Mouse (Mus musculus) limb, embryonic 15.5 days (tissue): Measurements from ENCODE around the gene Gcm1. TPM values are rescaled to one million over a fixed set of nuclear protein-coding genes. Genes with fewer than 3 reads are reported as not detected.

Source experiments
- ATAC-seq: fragments of 200-750 bp; cut with Nextera tagmentation; 2 replicates; pipeline ENCODE4 v1.8.0; 2017; ENCODE audit warnings: low read depth, moderate TSS enrichment; ENCODE audit not compliant: insufficient number of reproducible peaks, low FRiP score, low TSS enrichment
- H3K27ac ChIP-seq: fragments of 300-500 bp; sonication (generic); 2 replicates; pipeline ENCODE4 v1.5.1; 2015; ENCODE audit warnings: moderate library complexity, mild to moderate bottlenecking, inconsistent platforms
- H3K27me3 ChIP-seq: fragments of 300-500 bp; sonication (generic); 2 replicates; pipeline ENCODE4 v1.6.1; 2015; ENCODE audit warnings: inconsistent platforms
- H3K36me3 ChIP-seq: fragments of 300-500 bp; sonication (generic); 2 replicates; pipeline ENCODE4 v1.6.1; 2015; ENCODE audit warnings: inconsistent platforms
- H3K4me1 ChIP-seq: fragments of 300-500 bp; sonication (generic); 2 replicates; pipeline ENCODE4 v1.6.1; 2015; ENCODE audit warnings: inconsistent platforms
- H3K4me2 ChIP-seq: fragments of 300-500 bp; sonication (generic); 2 replicates; pipeline ENCODE4 v1.6.1; 2015; ENCODE audit warnings: mild to moderate bottlenecking, inconsistent platforms
- H3K4me3 ChIP-seq: fragments of 300-500 bp; sonication (generic); 2 replicates; pipeline ENCODE4 v1.5.1; 2015; ENCODE audit warnings: mild to moderate bottlenecking, inconsistent platforms
- H3K9ac ChIP-seq: fragments of 300-500 bp; sonication (generic); 2 replicates; pipeline ENCODE4 v1.6.1; 2015; ENCODE audit warnings: inconsistent platforms
- H3K9me3 ChIP-seq: fragments of 300-500 bp; sonication (generic); 2 replicates; pipeline ENCODE4 v1.6.1; 2016; ENCODE audit warnings: inconsistent platforms
- WGBS: fragments of 180-500 bp; shearing (Covaris S2); methylation state at CpG from one replicate; pipeline ENCODE4 v1.1.7; 2015; 5-methylcytosine and 5-hydroxymethylcytosine counted together
- polyA plus RNA-seq: library from polyadenylated mRNA; unstranded; fragments of >200 nt; fragmentation: Nextera tagmentation; extraction: Ambion mirVana; gene quantifications from 2 replicates; pipeline ENCODE4 v1.2.1, GENCODE M21; 2015

Gene Gcm1
- polyA plus RNA-seq, 1 experiment from 2014 or later, result not detected

DNA sequence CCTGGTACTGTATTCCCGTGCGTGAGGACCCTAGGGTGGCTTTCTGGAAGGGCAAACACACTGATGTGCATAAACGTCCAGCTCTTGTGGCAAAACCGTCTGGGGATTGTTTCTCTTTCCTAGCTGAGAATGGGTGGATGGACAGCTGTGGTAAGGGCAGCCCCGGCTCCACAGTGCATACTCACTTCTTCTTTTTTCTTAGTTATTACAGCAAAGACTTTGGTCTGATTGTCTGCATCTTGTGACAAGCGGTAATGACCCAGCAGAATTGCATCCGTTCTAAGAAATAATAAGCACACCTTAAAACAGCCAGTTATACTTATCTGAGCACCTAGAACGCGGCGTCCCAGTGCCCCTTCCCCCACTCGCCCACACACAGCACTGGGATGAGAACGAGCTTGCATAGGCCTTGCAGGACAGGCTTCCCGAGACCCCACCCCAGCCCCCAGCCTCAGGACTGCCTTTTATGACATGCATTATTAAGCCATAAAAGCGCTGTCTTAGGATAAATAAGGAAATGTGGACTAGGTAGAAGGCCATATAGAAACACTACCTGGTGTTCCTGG, 34.1 kb downstream of the Gcm1 start:
- no peak for ATAC-seq
- Histone ChIP-seq H3K4me1 (no peaks in the 10 kb centered on the region), H3K36me3 (peaks cover 79% of the 10 kb centered on the region), H3K4me3 (no peak overlapping the region), H3K27me3 (no peaks in the 10 kb centered on the region), H3K27ac (no peak overlapping the region), H3K9ac (no peak overlapping the region), H3K9me3 (no peaks in the 10 kb centered on the region), H3K4me2 (no peak overlapping the region)
- WGBS, result 73% methylated on average over 14 of the region's 14 CpGs

DNA sequence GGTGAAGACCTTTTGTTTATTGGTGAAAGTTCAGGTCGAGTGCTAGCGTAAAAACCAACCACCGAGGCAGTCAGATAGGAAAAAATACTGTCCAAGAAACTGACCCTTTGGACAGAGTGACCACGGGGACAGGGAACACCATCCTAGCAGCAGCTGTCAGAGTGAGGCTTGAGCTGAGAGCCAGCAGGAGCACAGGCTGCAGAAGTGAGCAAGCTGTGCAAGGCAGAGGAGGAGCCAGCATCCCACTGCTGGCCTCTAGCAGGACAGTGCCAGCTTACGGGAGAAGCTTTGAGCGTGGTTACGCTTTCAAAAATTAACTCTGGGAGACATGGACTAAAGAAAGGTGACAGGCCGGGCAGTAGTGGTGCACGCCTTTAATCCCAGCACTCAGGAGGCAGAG, 36.0 kb downstream of the Gcm1 start:
- no peak overlapping the region for H3K27ac ChIP-seq
- H3K36me3 ChIP-seq, result peaks cover 75% of the 10 kb centered on the region
- H3K9me3 ChIP-seq, result no peaks in the 10 kb centered on the region
- H3K4me2 ChIP-seq, result no peak overlapping the region
- ATAC-seq, result no peak
- no peaks in the 10 kb centered on the region for H3K27me3 ChIP-seq
- H3K9ac ChIP-seq, result no peak overlapping the region
- no peaks in the 10 kb centered on the region for H3K4me1 ChIP-seq
- no peak overlapping the region for H3K4me3 ChIP-seq
- WGBS, result 91% methylated on average over 9 of the region's 9 CpGs

DNA sequence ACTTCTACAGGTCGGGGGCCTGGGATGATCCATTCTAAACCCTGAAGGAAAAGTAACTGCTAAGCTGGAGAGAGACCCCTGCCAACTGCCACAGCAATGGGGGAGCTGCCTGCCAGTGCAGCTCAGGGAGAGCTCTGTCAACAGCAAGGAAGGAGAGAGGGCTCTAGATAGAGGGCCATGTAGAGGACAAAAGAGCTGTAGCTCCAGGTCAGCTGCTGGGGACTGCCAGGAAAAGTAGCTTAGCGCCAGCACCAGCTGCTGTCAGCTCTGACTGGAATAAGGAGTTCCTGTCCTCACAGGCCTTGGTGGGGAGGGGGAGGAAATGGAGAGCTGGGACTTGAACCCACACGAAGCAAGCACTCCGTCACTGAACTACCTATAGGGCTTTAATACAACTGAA, 36.8 kb downstream of the Gcm1 start:
- Histone ChIP-seq H3K4me2 (no peak overlapping the region), H3K27me3 (no peaks in the 10 kb centered on the region), H3K36me3 (peaks cover 76% of the 10 kb centered on the region), H3K9ac (no peak overlapping the region), H3K9me3 (no peaks in the 10 kb centered on the region), H3K4me1 (no peaks in the 10 kb centered on the region), H3K4me3 (no peak overlapping the region), H3K27ac (no peak overlapping the region)
- WGBS, result 70% methylated on average over 4 of the region's 4 CpGs
- ATAC-seq, result no peak

DNA sequence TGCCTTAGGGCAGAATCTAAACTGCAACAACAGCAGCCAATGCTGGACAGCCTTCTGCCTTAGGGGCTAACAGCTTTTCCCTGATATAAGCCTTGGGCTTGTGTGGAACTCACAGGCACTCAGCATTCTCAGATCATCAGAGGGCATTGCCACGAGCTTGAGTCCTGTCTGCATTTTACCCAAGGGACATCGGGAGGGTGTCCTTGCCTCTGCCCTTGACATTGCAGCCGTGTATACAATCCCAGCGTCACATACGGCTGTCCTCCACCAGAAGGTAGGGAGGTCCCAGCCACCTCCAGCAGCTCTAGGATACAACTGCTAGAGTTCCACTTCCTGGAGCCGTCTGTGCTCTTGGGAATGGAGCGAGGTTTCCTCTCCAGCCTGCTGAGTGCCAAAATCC, 37.2 kb downstream of the Gcm1 start:
- Histone ChIP-seq H3K27me3 (no peaks in the 10 kb centered on the region), H3K9ac (no peak overlapping the region), H3K4me1 (no peaks in the 10 kb centered on the region), H3K36me3 (peaks cover 71% of the 10 kb centered on the region), H3K4me3 (no peak overlapping the region), H3K9me3 (no peaks in the 10 kb centered on the region), H3K27ac (no peak overlapping the region), H3K4me2 (no peak overlapping the region)
- no peak for ATAC-seq
- WGBS, result 75% methylated on average over 7 of the region's 7 CpGs

DNA sequence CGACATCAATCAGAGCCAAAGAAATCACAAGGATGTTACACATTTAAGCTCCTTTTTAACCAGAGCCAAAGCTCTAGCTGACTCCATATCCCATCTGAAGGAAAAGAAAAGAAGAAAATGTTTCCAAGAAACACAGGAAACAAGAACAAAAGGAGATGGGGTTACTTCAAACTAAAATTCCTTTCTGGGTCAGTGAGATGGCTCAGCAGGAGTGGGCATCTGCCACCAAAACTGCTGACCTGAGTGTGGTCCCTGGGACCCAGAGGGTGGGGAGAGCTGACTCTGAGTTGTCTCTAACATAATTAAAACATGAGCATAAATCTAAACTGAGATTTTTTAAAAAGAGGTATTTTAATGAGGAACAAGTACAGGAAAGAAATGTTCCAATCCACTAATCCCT, 38.2 kb downstream of the Gcm1 start:
- 90% methylated on average over 1 of the region's 1 CpGs for WGBS
- H3K36me3 ChIP-seq, result peaks cover 66% of the 10 kb centered on the region
- H3K4me3 ChIP-seq, result no peak overlapping the region

DNA sequence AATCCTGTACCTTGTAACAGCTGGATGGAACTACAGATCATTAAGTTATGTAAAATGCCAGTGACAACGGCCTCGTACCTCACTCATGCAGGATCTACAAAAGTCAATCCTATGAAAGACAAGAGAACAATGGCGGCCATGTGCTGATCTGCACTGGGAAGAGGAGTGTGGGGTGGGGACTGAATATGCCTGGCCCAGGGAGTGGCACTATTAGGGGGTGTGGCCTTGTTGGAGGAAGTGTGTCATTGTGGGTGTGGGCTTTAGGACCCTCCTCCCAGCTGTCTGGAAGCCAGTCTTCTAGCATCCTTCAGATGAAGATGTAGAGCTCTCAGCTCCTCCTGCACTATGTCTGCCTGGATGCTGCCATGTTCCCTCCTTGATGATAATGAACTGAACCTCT, 38.9 kb downstream of the Gcm1 start:
- no peaks in the 10 kb centered on the region for H3K27me3 ChIP-seq
- WGBS, result 95% methylated on average over 3 of the region's 3 CpGs
- no peak overlapping the region for H3K27ac ChIP-seq
- peaks cover 66% of the 10 kb centered on the region for H3K36me3 ChIP-seq
- H3K4me3 ChIP-seq, result no peak overlapping the region
- H3K4me1 ChIP-seq, result no peaks in the 10 kb centered on the region
- H3K9me3 ChIP-seq, result no peaks in the 10 kb centered on the region
- no peak overlapping the region for H3K9ac ChIP-seq
- ATAC-seq, result no peak
- H3K4me2 ChIP-seq, result no peak overlapping the region

More for the DNA sequence above, 38.2 kb downstream of the Gcm1 start:
- no peak for ATAC-seq
- H3K27ac ChIP-seq, result no peak overlapping the region
- no peaks in the 10 kb centered on the region for H3K4me1 ChIP-seq
- no peak overlapping the region for H3K4me2 ChIP-seq
- H3K9ac ChIP-seq, result no peak overlapping the region
- H3K27me3 ChIP-seq, result no peaks in the 10 kb centered on the region
- no peaks in the 10 kb centered on the region for H3K9me3 ChIP-seq

DNA sequence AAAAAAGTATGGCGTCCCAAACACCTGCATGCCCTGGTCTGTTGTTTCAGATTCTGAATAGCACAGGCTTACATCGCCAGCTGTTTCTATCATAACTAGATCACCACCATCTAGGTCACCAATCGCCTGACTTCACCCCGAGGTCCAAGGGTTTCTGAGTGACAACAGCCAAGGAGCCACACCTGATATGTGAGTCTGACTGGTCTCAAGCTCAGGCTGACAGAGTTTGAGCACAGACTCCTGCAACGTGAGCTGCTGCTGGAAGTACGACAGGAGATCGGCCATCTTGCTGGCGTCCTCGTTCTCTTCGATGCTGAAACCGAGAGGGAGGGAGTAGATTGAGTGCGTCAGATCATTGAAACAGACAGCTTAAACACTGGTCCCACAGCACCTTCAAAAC, 44.0 kb downstream of the Gcm1 start:
- WGBS, result 92% methylated on average over 12 of the region's 12 CpGs
- no peak for ATAC-seq
- Histone ChIP-seq H3K9ac (no peak overlapping the region), H3K36me3 (peaks cover 64% of the 10 kb centered on the region), H3K27me3 (no peaks in the 10 kb centered on the region), H3K4me1 (no peaks in the 10 kb centered on the region), H3K4me3 (no peak overlapping the region), H3K27ac (no peak overlapping the region), H3K9me3 (no peaks in the 10 kb centered on the region), H3K4me2 (no peak overlapping the region)

DNA sequence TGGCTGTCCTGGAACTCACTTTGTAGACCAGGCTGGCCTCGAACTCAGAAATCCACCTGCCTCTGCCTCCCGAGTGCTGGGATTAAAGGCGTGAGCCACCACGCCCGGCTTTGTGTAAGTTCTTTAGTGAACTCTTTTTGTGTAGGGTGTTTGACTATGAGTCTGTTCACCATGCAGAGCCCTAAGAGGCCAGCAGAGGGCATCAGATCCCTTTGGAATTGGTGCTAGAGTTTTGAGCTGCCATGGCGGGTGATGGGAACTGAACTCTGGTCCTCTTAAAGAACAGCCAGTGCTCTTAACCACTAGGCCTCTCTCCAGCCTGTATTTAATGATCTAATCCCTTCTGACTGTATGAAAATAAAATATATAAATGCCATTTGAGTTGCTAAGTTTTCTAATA, 44.7 kb downstream of the Gcm1 start:
- Histone ChIP-seq H3K36me3 (peaks cover 66% of the 10 kb centered on the region), H3K4me3 (no peak overlapping the region), H3K4me2 (no peak overlapping the region), H3K27me3 (no peaks in the 10 kb centered on the region), H3K9ac (no peak overlapping the region), H3K4me1 (no peaks in the 10 kb centered on the region), H3K9me3 (no peaks in the 10 kb centered on the region), H3K27ac (no peak overlapping the region)
- no peak for ATAC-seq
- 98% methylated on average over 6 of the region's 6 CpGs for WGBS

DNA sequence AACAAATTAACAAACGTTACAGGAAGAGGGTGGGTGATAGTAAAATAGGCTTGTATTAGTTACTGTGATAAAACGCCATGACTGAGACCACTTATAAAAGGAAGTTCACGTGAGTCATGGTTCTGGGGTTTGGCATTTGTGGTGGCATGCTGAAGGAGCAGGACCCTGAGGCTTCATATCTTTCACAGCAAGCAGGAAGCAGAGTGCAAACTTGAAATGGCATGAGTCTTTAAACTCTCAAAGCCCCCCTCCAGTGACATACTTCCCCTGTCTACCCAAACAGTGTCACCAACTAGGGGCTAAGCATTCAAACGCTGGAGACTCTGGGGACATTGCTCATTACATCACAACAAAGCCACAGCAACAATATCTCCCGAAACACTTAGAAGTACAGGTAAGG, 49.2 kb downstream of the Gcm1 start:
- peaks cover 62% of the 10 kb centered on the region for H3K36me3 ChIP-seq
- H3K27ac ChIP-seq, result no peak overlapping the region
- H3K27me3 ChIP-seq, result no peaks in the 10 kb centered on the region
- H3K9ac ChIP-seq, result no peak overlapping the region
- H3K4me2 ChIP-seq, result no peak overlapping the region
- no peak overlapping the region for H3K4me3 ChIP-seq
- no peaks in the 10 kb centered on the region for H3K9me3 ChIP-seq
- 64% methylated on average over 5 of the region's 5 CpGs for WGBS
- ATAC-seq, result no peak
- peaks cover 6% of the 10 kb centered on the region; the same call in 1 of the 2 replicates for H3K4me1 ChIP-seq

DNA sequence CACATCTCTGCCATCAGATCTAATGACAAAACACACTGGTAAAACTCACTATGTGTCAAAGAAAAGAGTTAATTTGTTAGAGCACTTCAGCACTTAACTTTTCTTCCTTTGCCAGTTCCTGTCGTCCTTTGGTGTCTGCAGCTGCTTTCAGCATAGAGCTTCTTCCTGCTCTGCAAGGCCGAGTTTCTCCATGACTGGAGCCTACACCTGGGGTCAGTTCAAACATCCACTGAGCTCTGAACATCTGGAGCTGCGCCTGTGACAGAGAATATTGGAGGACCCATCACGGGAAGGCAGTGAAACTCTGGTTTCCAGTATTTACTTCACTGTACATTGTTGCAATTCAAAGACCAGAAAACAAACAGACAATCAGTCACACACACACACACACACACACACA, 49.7 kb downstream of the Gcm1 start:
- Histone ChIP-seq H3K36me3 (peaks cover 60% of the 10 kb centered on the region), H3K27ac (no peak overlapping the region), H3K27me3 (no peaks in the 10 kb centered on the region), H3K4me2 (no peak overlapping the region), H3K9me3 (no peaks in the 10 kb centered on the region), H3K4me1 (peaks cover 7% of the 10 kb centered on the region; the same call in 1 of the 2 replicates), H3K4me3 (no peak overlapping the region), H3K9ac (no peak overlapping the region)
- ATAC-seq, result no peak
- WGBS, result 71% methylated on average over 4 of the region's 4 CpGs

DNA sequence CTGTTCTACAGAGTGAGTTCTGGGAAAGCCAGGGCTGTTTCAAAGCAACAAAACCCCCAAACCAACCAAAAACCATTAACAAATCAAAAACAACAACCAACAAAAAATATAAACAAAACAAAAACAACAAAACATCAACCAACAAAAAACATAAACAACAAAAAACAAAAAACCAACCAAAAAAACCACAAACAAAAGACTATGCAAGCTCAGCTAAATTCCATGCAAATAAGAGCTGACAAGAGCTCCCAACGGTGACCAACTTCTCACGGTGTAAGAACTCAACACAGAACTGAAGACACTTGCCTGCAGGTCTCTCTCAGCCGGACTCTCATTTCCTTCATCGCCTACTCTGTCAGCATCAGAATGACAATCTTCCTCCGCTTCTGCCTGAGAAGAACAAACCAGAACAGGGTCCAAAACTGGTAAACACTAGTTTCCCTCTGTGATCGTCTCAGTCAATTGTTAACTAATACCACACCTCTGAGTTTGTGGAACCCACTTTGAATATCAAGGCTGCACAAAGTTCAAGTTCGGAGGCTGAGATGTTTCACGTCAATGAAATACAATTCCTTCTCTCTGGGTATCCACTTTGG, 52.3 kb downstream of the Gcm1 start:
- Histone ChIP-seq H3K27ac (no peak overlapping the region), H3K4me1 (peaks cover 7% of the 10 kb centered on the region; the same call in 1 of the 2 replicates), H3K9ac (no peak overlapping the region), H3K4me2 (no peak overlapping the region), H3K4me3 (no peak overlapping the region), H3K27me3 (no peaks in the 10 kb centered on the region), H3K36me3 (peaks cover 36% of the 10 kb centered on the region), H3K9me3 (no peaks in the 10 kb centered on the region)
- no peak for ATAC-seq
- 90% methylated on average over 8 of the region's 8 CpGs for WGBS

DNA sequence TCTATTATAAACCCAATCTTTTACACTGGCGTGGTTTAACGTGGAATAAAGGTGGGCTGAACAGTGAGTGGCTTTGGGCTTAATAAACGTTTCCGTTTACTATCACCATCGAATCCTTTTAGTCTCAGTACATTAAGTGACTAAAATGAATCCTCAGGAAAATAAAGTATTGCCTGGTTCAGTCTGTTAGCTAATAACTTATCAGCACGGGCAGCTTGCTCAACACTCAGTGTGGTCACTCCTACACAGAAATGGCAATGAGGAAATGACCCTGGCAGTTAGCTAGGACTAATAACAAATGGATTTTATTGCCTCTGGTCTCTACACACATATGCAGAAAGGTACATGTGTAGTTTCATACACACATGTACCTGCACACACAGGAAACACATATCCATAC, 53.2 kb downstream of the Gcm1 start:
- Histone ChIP-seq H3K27me3 (no peaks in the 10 kb centered on the region), H3K4me3 (no peak overlapping the region), H3K9me3 (no peaks in the 10 kb centered on the region), H3K4me2 (no peak overlapping the region), H3K4me1 (peaks cover 12% of the 10 kb centered on the region), H3K27ac (no peak overlapping the region), H3K9ac (no peak overlapping the region), H3K36me3 (peaks cover 31% of the 10 kb centered on the region)
- ATAC-seq, result no peak
- WGBS, result 87% methylated on average over 6 of the region's 6 CpGs

DNA sequence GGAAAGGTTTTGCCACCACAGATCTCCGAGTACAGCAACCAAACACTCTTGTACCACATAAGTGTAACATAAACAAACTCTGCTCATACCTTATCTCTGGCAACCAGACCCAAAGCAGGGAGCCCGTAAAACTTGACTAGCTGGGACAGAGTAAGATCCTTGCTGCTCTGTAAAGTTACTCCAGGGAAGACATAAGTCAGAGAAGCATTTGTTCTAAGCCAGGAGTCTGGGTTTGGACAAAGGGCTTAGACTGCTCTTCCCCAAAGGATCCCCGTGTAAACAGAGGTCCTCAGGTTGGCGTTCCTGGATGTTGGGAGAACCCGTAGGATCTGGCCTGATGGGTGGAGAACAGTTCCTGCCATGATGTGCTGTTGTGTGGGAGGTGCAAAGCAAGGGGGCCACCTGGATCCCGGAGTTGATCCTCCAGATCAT, 53.8 kb downstream of the Gcm1 start:
- Histone ChIP-seq H3K9me3 (no peaks in the 10 kb centered on the region), H3K27ac (no peak overlapping the region), H3K4me1 (peaks cover 12% of the 10 kb centered on the region), H3K9ac (no peak overlapping the region), H3K36me3 (peaks cover 26% of the 10 kb centered on the region), H3K4me3 (no peak overlapping the region), H3K27me3 (no peaks in the 10 kb centered on the region), H3K4me2 (no peak overlapping the region)
- 75% methylated on average over 6 of the region's 6 CpGs for WGBS
- no peak for ATAC-seq
